Mouse (Mus musculus): ENCODE measurements around the gene Mecom. TPM values are rescaled to one million over a fixed set of nuclear protein-coding genes. Genes with fewer than 3 reads are reported as not detected.

Gene Mecom
- polyA plus RNA-seq, 1 experiment, result 4.3 TPM

DNA sequence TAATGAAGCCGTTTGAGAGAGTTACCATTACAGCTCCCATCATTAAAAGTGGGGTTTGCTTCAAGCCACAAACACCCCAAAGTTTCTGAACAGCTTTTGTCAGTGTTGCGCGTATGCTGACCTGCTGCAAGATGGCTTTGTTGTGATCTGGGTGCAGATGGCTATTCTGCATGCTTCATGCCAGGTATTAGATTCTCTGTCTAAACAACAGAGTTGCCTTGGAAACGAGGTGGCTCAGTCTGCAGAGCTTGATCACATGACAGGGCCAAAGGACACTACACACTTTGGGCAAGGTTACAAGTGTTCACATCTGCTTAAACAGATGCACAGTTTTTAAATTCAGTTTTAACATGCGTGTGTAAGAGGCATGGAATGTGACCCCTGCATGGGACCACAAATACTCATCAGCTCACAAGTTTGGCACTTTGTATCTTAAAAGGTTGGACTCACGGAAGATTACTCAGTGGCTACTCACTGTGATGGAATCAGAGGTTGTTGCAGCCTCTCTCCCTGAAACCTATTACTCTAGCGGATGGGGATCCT is 390.6 kb downstream of the Mecom start:
- no peak for DNase-seq
- H3K4me1 ChIP-seq (ENCODE audit: control insufficient read depth, insufficient read depth, low read length), result no peaks in the 10 kb centered on the region
- H3K27me3 ChIP-seq (ENCODE audit: control insufficient read depth, insufficient read depth, low read length), result no peaks in the 10 kb centered on the region
- H3K27ac ChIP-seq (ENCODE audit: insufficient read depth, low read length), result no peak overlapping the region
- TF ChIP-seq CTCF (IDR thresholded peaks at IDR 0.05; ENCODE audit: borderline replicate concordance, insufficient read depth, low read depth, low read length), result no peak
- no peak for TF ChIP-seq POLR2A (IDR thresholded peaks at IDR 0.05; ENCODE audit: borderline replicate concordance, insufficient read depth, low read length)
- WGBS, result 56% methylated on average over 7 of the region's 7 CpGs
- H3K4me3 ChIP-seq (replicated peaks; ENCODE audit: insufficient read depth, low read depth, low read length), result no peak overlapping the region

DNA sequence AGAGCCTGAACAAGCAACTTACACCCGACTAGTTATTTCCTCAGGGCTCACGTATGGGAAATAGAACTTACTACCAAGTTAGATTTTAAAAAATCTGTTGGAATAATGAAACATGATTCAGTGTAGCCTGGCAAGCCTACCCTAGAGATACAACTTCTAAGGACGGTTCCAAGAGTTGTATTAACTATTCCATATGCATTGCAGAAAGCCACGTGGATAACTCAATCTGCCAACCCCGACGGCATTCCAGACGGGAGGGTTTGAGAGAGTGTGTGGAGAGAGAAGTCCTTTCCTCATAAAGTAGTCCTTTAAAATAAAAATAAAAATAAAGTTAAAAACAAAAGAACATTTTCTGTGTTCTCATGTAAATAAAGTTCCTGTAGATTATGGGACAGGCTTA is 393.4 kb downstream of the Mecom start:
- no peak for DNase-seq
- no peak overlapping the region for H3K27ac ChIP-seq (ENCODE audit: insufficient read depth, low read length)
- H3K4me1 ChIP-seq (ENCODE audit: control insufficient read depth, insufficient read depth, low read length), result no peaks in the 10 kb centered on the region
- WGBS, result 68% methylated on average over 7 of the region's 7 CpGs
- H3K4me3 ChIP-seq (replicated peaks; ENCODE audit: insufficient read depth, low read depth, low read length), result no peak overlapping the region
- H3K27me3 ChIP-seq (ENCODE audit: control insufficient read depth, insufficient read depth, low read length), result no peaks in the 10 kb centered on the region
- TF ChIP-seq CTCF (IDR thresholded peaks at IDR 0.05; ENCODE audit: borderline replicate concordance, insufficient read depth, low read depth, low read length), result no peak
- TF ChIP-seq POLR2A (IDR thresholded peaks at IDR 0.05; ENCODE audit: borderline replicate concordance, insufficient read depth, low read length), result no peak

DNA sequence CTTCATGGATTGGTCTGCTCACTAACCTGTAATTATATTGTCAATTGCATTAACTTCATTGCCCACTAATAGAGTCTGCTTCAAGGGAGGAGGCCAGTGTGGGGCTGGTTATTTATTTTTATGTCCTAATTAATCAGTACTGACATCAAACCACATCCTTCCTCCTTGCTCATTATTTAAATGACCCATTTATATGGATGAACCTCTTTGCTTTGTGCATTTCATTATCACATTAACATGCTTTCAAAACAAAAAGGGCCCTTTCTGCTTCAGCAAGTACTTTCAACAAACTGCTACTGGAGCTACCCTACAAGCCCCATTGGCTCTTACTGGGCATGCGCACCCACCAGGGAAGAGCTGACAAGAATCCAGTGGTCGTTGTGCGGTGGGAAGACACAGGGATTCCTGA is 393.9 kb downstream of the Mecom start:
- H3K4me1 ChIP-seq (ENCODE audit: control insufficient read depth, insufficient read depth, low read length), result no peaks in the 10 kb centered on the region
- TF ChIP-seq CTCF (IDR thresholded peaks at IDR 0.05; ENCODE audit: borderline replicate concordance, insufficient read depth, low read depth, low read length), result no peak
- no peak for TF ChIP-seq POLR2A (IDR thresholded peaks at IDR 0.05; ENCODE audit: borderline replicate concordance, insufficient read depth, low read length)
- H3K27ac ChIP-seq (ENCODE audit: insufficient read depth, low read length), result no peak overlapping the region
- DNase-seq, result no peak
- no peak overlapping the region for H3K4me3 ChIP-seq (replicated peaks; ENCODE audit: insufficient read depth, low read depth, low read length)
- H3K27me3 ChIP-seq (ENCODE audit: control insufficient read depth, insufficient read depth, low read length), result no peaks in the 10 kb centered on the region
- WGBS, result 36% methylated on average over 3 of the region's 3 CpGs

DNA sequence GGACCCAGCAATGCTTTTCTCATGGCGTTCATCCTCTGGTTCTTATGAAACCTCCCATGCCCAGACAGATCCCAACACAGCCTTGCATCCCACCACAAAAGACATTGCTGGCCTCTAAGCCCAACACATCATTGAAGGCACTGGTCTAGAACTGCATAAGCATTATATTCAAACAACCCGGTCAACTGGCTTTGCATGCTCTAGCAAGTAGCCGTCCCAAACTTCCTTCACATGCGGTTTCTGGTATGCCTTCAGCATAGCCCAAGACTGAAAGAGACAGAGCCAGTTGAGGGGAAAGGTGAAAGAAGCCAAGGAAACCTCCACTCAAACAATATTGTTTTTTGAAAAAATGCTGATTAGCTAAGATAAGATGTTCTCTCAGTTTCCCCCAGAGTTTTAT is 397.7 kb downstream of the Mecom start:
- TF ChIP-seq POLR2A (IDR thresholded peaks at IDR 0.05; ENCODE audit: borderline replicate concordance, insufficient read depth, low read length), result no peak
- no peak for TF ChIP-seq CTCF (IDR thresholded peaks at IDR 0.05; ENCODE audit: borderline replicate concordance, insufficient read depth, low read depth, low read length)
- WGBS, result 88% methylated on average over 4 of the region's 4 CpGs
- Histone ChIP-seq H3K4me3 (replicated peaks; ENCODE audit: insufficient read depth, low read depth, low read length) (no peak overlapping the region), H3K4me1 (ENCODE audit: control insufficient read depth, insufficient read depth, low read length) (no peaks in the 10 kb centered on the region), H3K27ac (ENCODE audit: insufficient read depth, low read length) (no peak overlapping the region), H3K27me3 (ENCODE audit: control insufficient read depth, insufficient read depth, low read length) (no peaks in the 10 kb centered on the region)
- no peak for DNase-seq

DNA sequence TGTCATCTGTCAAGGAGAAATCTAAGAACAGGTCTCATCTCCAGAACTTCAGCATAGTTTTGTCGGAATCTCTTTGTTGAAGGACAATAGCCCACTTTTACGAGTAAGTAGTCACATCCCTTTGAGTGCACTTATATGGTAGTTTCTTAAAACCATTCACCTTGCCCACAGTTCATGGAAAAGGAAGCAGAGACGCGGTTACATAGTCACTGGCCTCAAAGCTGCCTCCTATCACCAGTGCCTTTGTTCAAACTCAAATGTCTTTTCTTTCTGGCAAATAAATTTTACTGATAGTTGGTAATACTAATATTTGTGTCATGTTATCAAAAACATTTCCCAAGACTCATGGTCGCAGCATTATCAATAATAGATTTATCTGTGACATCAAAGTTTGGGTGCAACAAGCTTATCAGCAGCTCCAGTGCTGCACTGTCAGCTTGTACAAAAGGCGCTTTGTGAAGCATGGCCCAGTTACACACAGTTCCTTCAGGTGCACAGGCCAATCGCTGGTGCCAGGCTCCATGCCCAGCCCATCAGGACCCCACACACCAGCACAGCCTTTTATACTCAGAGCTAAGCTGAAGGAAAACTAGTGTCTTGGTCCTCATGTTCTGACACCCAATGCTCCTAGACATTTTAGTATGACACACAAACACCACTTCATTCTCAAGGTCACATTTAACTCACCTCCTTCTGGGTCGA is 399.3 kb downstream of the Mecom start:
- Histone ChIP-seq H3K27me3 (ENCODE audit: control insufficient read depth, insufficient read depth, low read length) (no peaks in the 10 kb centered on the region), H3K4me3 (replicated peaks; ENCODE audit: insufficient read depth, low read depth, low read length) (no peak overlapping the region), H3K4me1 (ENCODE audit: control insufficient read depth, insufficient read depth, low read length) (no peaks in the 10 kb centered on the region), H3K27ac (ENCODE audit: insufficient read depth, low read length) (no peak overlapping the region)
- no peak for TF ChIP-seq CTCF (IDR thresholded peaks at IDR 0.05; ENCODE audit: borderline replicate concordance, insufficient read depth, low read depth, low read length)
- TF ChIP-seq POLR2A (IDR thresholded peaks at IDR 0.05; ENCODE audit: borderline replicate concordance, insufficient read depth, low read length), result no peak
- WGBS, result 89% methylated on average over 8 of the region's 8 CpGs
- DNase-seq, result no peak

DNA sequence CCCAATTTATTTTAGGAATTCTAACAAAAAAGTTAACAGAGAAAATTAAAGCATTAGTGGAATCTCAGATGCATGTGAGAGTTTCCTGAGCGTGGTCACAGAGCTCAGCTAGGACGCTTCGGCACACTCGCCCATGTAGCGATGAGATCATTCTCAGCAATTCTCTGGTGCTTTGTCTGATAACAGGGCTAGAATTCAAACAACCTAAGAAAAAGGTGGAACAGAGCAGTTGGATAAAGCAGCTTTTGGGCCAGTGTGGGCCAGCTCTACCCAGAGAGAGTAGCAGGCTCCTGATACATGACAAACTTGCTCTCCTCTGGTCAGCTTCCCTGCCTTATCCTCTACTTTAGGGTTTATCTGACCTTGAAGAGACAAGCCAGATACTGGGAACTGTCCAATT is 402.8 kb downstream of the Mecom start:
- Histone ChIP-seq H3K4me3 (replicated peaks; ENCODE audit: insufficient read depth, low read depth, low read length) (no peak overlapping the region), H3K27me3 (ENCODE audit: control insufficient read depth, insufficient read depth, low read length) (no peaks in the 10 kb centered on the region), H3K27ac (ENCODE audit: insufficient read depth, low read length) (no peak overlapping the region), H3K4me1 (ENCODE audit: control insufficient read depth, insufficient read depth, low read length) (no peaks in the 10 kb centered on the region)
- WGBS, result 98% methylated on average over 5 of the region's 5 CpGs
- TF ChIP-seq CTCF (IDR thresholded peaks at IDR 0.05; ENCODE audit: borderline replicate concordance, insufficient read depth, low read depth, low read length) (no peak), POLR2A (IDR thresholded peaks at IDR 0.05; ENCODE audit: borderline replicate concordance, insufficient read depth, low read length) (no peak)
- no peak for DNase-seq

DNA sequence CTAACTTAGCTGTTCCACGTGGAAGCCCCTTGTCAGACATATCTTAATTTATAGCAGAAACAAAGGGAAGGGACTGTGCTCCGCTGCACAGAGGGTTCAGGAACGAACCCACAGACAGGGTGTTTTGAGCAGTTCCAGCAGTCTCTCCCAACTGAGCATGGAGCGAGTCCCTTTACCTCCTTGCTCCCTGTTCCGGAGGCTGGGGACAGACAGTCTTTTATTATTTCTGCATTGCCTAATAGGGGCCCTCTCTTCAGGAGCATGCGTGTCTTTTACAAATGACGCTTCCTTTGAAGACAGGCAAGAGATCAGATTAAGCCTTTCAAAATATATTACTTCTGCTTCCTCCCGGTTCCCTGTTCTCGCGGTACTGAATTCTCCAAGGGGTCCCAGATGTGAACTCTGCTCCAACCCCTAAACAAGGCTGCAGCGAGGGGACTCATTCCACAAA is 403.8 kb downstream of the Mecom start:
- Histone ChIP-seq H3K4me3 (replicated peaks; ENCODE audit: insufficient read depth, low read depth, low read length) (no peak overlapping the region), H3K4me1 (ENCODE audit: control insufficient read depth, insufficient read depth, low read length) (no peaks in the 10 kb centered on the region)
- WGBS, result 38% methylated on average over 11 of the region's 11 CpGs

DNA sequence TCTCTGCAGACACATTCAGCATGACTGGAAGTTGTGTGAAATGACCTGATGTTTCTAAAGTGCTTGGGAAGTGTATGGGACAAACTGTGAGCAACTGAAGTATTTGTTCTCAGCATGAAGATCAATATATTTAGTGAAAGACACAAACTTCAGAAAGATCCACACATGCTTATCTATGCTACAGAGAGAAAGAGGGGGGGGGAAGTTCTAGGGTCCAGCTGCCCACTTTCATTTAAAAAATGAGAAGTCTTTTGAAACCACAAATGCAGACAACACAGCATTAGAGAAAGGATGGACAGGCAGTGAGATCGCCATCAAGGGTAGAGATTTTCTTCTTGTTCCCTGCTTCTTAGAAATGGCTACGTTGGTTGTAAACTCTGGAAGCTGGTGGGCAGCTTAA is 404.4 kb downstream of the Mecom start:
- no peak overlapping the region for H3K4me3 ChIP-seq (replicated peaks; ENCODE audit: insufficient read depth, low read depth, low read length)
- 86% methylated on average over 2 of the region's 2 CpGs for WGBS
- no peak overlapping the region for H3K27ac ChIP-seq (ENCODE audit: insufficient read depth, low read length)
- DNase-seq, result no peak
- TF ChIP-seq POLR2A (IDR thresholded peaks at IDR 0.05; ENCODE audit: borderline replicate concordance, insufficient read depth, low read length) (no peak), CTCF (IDR thresholded peaks at IDR 0.05; ENCODE audit: borderline replicate concordance, insufficient read depth, low read depth, low read length) (no peak)
- H3K4me1 ChIP-seq (ENCODE audit: control insufficient read depth, insufficient read depth, low read length), result no peaks in the 10 kb centered on the region
- no peaks in the 10 kb centered on the region for H3K27me3 ChIP-seq (ENCODE audit: control insufficient read depth, insufficient read depth, low read length)

More for the DNA sequence above, 403.8 kb downstream of the Mecom start:
- DNase-seq, result no peak
- Histone ChIP-seq H3K27ac (ENCODE audit: insufficient read depth, low read length) (no peak overlapping the region), H3K27me3 (ENCODE audit: control insufficient read depth, insufficient read depth, low read length) (no peaks in the 10 kb centered on the region)
- TF ChIP-seq POLR2A (IDR thresholded peaks at IDR 0.05; ENCODE audit: borderline replicate concordance, insufficient read depth, low read length) (no peak), CTCF (IDR thresholded peaks at IDR 0.05; ENCODE audit: borderline replicate concordance, insufficient read depth, low read depth, low read length) (no peak)
